Mouse (Mus musculus): Measurements from ENCODE around the gene Psmb11.

DNA sequence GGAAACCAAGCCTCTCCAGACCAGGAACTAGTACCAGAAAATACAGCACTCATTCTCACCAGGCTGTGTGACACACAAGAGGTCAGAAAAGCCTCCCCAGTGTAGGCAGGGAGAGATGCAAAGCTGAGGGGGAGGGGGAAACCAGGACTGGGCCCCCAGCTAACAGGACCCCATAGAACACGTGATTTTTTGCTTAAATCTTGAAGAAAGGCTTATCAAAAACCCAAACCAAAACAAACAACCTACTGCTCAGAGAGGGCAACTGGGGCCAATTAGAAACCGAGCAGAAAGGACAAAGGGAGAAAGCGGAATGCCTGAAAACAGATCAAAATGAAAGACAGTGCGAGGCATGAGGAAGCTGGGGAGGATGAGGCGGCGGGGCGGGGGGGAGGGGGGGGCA, 31.6 kb downstream of the Psmb11 start:
- TF ChIP-seq CTCF (IDR thresholded peaks at IDR 0.05; ENCODE audit: low read depth), result no peak
- TF ChIP-seq EP300 (IDR thresholded peaks at IDR 0.05; ENCODE audit: low read depth), result no peak

Data from liver, embryonic 14.5 days (tissue).